ENCODE assay signal across 15 mouse cellular contexts in the genomic region with DNA sequence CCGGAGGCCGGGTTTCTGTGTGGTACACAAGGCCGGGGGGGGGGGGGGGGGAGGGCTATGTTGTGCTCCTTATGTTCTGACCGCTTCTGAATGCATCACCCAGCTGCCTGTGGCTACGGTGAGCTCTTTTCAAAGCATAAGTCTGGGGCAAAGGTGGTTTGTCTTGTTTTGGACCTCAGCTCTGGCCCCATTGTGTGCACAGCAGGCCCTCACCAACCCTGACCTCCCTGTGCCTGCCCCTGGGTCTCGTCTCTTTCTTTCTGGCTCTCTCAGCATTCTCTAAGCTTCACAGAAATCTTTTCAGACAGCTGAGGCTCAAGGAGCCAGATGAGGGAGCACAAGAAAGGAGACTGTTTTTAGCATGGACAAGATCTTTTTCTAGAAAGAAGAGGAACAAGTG. TPM values are rescaled to one million over a fixed set of nuclear protein-coding genes. Genes with fewer than 3 reads are reported as not detected.
DNase-seq lines count a peak whose midpoint lies in the region; ATAC-seq and TF ChIP-seq lines count a peak whose summit lies in the region.
"Had no signal": no experiment of that assay in that cellular context is flagged by ENCODE, and none has a peak within 500 bp of the region (broad histone marks: within the 10 kb centered on the region; RNA-seq: fewer than 3 reads in every experiment).

No protein-coding gene starts in this region.

- H3K36me3 ChIP-seq in forebrain, embryonic 13.5 days (ENCODE audit: poor library complexity, severe bottlenecking) = peaks cover 54% of the 10 kb centered on the region
- H3K36me3 ChIP-seq in liver, postnatal 0 days (replicated peaks; ENCODE audit: insufficient read depth, low read length) = peaks cover 23% of the 10 kb centered on the region

- intact Hi-C loops in left cerebral cortex, postnatal 10 days (cut with DNase I) = no loop called here

- no peak for TF ChIP-seq CTCF in liver, postnatal 0 days (IDR thresholded peaks at IDR 0.05; ENCODE audit: low read depth)

- TF ChIP-seq EP300 in liver, postnatal 0 days (IDR thresholded peaks at IDR 0.05; ENCODE audit: low read depth) = no peak

- WGBS in forebrain, embryonic 13.5 days = 31% methylated on average over 4 of the region's 6 CpGs
- WGBS in liver, postnatal 0 days (ENCODE audit: insufficient replicate concordance) = 64% methylated on average over 6 of the region's 6 CpGs

- no peaks in the 10 kb centered on the region for H3K4me1 ChIP-seq in forebrain, embryonic 13.5 days
- peaks cover 14% of the 10 kb centered on the region for H3K4me1 ChIP-seq in liver, postnatal 0 days (ENCODE audit: insufficient read depth)
- H3K4me1 ChIP-seq: hindbrain, embryonic 15.5 days had no signal

- 0 out of 2 replicates have a peak overlapping the region, but pooled peaks have one; percentile 35 for H3K27ac ChIP-seq in forebrain, embryonic 13.5 days
- H3K27ac ChIP-seq in liver, postnatal 0 days (ENCODE audit: low read depth) = peak overlapping the region; percentile 90
- H3K27ac ChIP-seq: hindbrain, embryonic 15.5 days had no signal

- no peaks in the 10 kb centered on the region for H3K9me3 ChIP-seq in forebrain, embryonic 13.5 days (replicated peaks)
- no peaks in the 10 kb centered on the region for H3K9me3 ChIP-seq in liver, postnatal 0 days (ENCODE audit: low read length)
- H3K9me3 ChIP-seq: hindbrain, embryonic 15.5 days had no signal

- H3K9ac ChIP-seq in forebrain, embryonic 13.5 days = no peak overlapping the region
- no peak overlapping the region; the same call in 1 of the 2 replicates for H3K9ac ChIP-seq in liver, postnatal 0 days (replicated peaks)
- H3K9ac ChIP-seq: hindbrain, embryonic 15.5 days had no signal

- H3K4me3 ChIP-seq in forebrain, embryonic 13.5 days = no peak overlapping the region
- H3K4me3 ChIP-seq in liver, postnatal 0 days (ENCODE audit: low read depth, low read length) = no peak overlapping the region
- H3K4me3 ChIP-seq: hindbrain, embryonic 15.5 days had no signal

- no peaks in the 10 kb centered on the region for H3K27me3 ChIP-seq in forebrain, embryonic 13.5 days
- no peaks in the 10 kb centered on the region for H3K27me3 ChIP-seq in liver, postnatal 0 days (ENCODE audit: insufficient read depth, low read length)
- H3K27me3 ChIP-seq: hindbrain, embryonic 15.5 days; Patski had no signal

- ATAC-seq in frontal cortex, adult (ENCODE audit: low TSS enrichment) = peak; percentile 14; the same call in 1 of the 2 replicates
- ATAC-seq in forebrain, embryonic 13.5 days = no peak
- peak; percentile 92 for ATAC-seq in liver, postnatal 0 days
- ATAC-seq: Patski had no signal

- H3K4me2 ChIP-seq in forebrain, embryonic 13.5 days = no peak overlapping the region
- H3K4me2 ChIP-seq in liver, postnatal 0 days (ENCODE audit: low read depth, low read length) = peak overlapping the region; percentile 56
- H3K4me2 ChIP-seq: heart, embryonic 11.5 days; hindbrain, embryonic 15.5 days had no signal

- DNase-seq in frontal cortex, postnatal 10 days (ENCODE audit: low spot score in 2 of 2) = no peak
- peak; percentile 16 for DNase-seq in brain, adult 2 months (ENCODE audit: low read depth, low spot score)
- peak; percentile 56 for DNase-seq in liver, postnatal 0 days
- DNase-seq in gastrocnemius, postnatal 4 days (ENCODE audit: low spot score in 2 of 2) = no peak
- no peak for DNase-seq in left cerebral cortex, postnatal 10 days (ENCODE audit: extremely low spot score in 1 of 2, low spot score in 2 of 2)
- DNase-seq: adrenal gland, postnatal 25 days; gastrocnemius, postnatal 36 days; heart, postnatal 14 days; kidney, postnatal 10 days; right cerebral cortex, postnatal 14 days had no signal

RNA-seq across cellular contexts. Expression of a gene that starts 15.5 kb away (rescaled TPM):
- 3.0 and 3.6 TPM in 2 replicates for polyA plus RNA-seq in forebrain, embryonic 13.5 days (2015; fragmentation: Nextera tagmentation; extraction: Ambion mirVana)
- 1.1 and 1.8 TPM in 2 replicates for polyA plus RNA-seq in liver, postnatal 0 days (2015; fragmentation: Nextera tagmentation; extraction: Ambion mirVana)
- 1 to 10 TPM; 7.4 to 8.0 TPM for total RNA-seq in gastrocnemius, postnatal 4 days (2021)
- total RNA-seq in left cerebral cortex, postnatal 10 days (2021) = 1 to 10 TPM; 8.6 to 8.9 TPM

RNA-seq across cellular contexts. Expression of a gene that starts 23.4 kb away (rescaled TPM):
- 70.9 and 76.6 TPM in 2 replicates for polyA plus RNA-seq in forebrain, embryonic 13.5 days (2015; fragmentation: Nextera tagmentation; extraction: Ambion mirVana)
- polyA plus RNA-seq in liver, postnatal 0 days (2015; fragmentation: Nextera tagmentation; extraction: Ambion mirVana) = 30.6 and 34.2 TPM in 2 replicates
- 10 to 100 TPM; 40.5 to 41.9 TPM for total RNA-seq in gastrocnemius, postnatal 4 days (2021)
- 100 to 1,000 TPM in 1 of 2 experiments, 10 to 100 TPM in 1; 89.1 to 106 TPM for total RNA-seq in left cerebral cortex, postnatal 10 days (2021)

RNA-seq across cellular contexts. Expression of a gene that starts 23.5 kb away (rescaled TPM):
- 5.4 and 6.9 TPM in 2 replicates for polyA plus RNA-seq in forebrain, embryonic 13.5 days (2015; fragmentation: Nextera tagmentation; extraction: Ambion mirVana)
- polyA plus RNA-seq in liver, postnatal 0 days (2015; fragmentation: Nextera tagmentation; extraction: Ambion mirVana) = 0.63 and 1.1 TPM in 2 replicates
- total RNA-seq in gastrocnemius, postnatal 4 days (2021) = 1 to 10 TPM; 4.8 to 5.4 TPM
- 10 to 100 TPM; 35.1 to 36.2 TPM for total RNA-seq in left cerebral cortex, postnatal 10 days (2021)

RNA-seq across cellular contexts. Expression of a gene that starts 24.8 kb away (rescaled TPM):
- polyA plus RNA-seq in forebrain, embryonic 13.5 days (2015; fragmentation: Nextera tagmentation; extraction: Ambion mirVana) = 11.6 and 13.1 TPM in 2 replicates
- polyA plus RNA-seq in liver, postnatal 0 days (2015; fragmentation: Nextera tagmentation; extraction: Ambion mirVana) = 0.13 and 0.29 TPM in 2 replicates
- under 1 TPM; 0.34 to 0.91 TPM for total RNA-seq in gastrocnemius, postnatal 4 days (2021)
- 10 to 100 TPM; 11.9 to 13.5 TPM for total RNA-seq in left cerebral cortex, postnatal 10 days (2021)

Comparison
In these comparisons a context has a peak if more than half of its experiments do, and no peak if none do; other contexts are left out.
1. DNase-seq: peak in brain, adult 2 months (single experiment) and liver, postnatal 0 days (single experiment); none in frontal cortex, postnatal 10 days (0 of 2), gastrocnemius, postnatal 4 days (0 of 2) and left cerebral cortex, postnatal 10 days (0 of 2).
2. RNA of a gene that starts 23.5 kb away (total RNA-seq): 35.1 to 36.2 TPM in left cerebral cortex, postnatal 10 days; 4.8 to 5.4 TPM in gastrocnemius, postnatal 4 days; every median in the first group is over 4 times any median in the second.